Mouse (Mus musculus): ENCODE data around the gene Fry. TPM values are rescaled to one million over a fixed set of nuclear protein-coding genes. Genes with fewer than 3 reads are reported as not detected.

Fry gene
- total and polyA plus RNA-seq, 3 experiments = 1.9 to 2.3 TPM; not detected in 1

GRCm38 (mm10) chr5:150236597-150236996, 118.2 kb downstream of the Fry start:
- Histone ChIP-seq H3K27me3 (ENCODE audit: control insufficient read depth in 1 of 2, insufficient read depth in 2 of 2, low read length in 2 of 2) (no peaks in the 10 kb centered on the region), H3K36me3 (ENCODE audit: control insufficient read depth in 1 of 2, insufficient read depth in 2 of 2, low read length in 2 of 2) (no peaks in the 10 kb centered on the region), H3K4me3 (ENCODE audit: control insufficient read depth in 1 of 2, insufficient read depth in 1 of 2, low read depth in 2 of 2, low read length in 2 of 2) (no peak overlapping the region), H3K27ac (ENCODE audit: control insufficient read depth, low read depth, low read length) (no peak overlapping the region), H3K9ac (ENCODE audit: control insufficient read depth, low read depth, low read length, poor library complexity, severe bottlenecking) (no peak overlapping the region), H3K4me1 (ENCODE audit: control insufficient read depth in 1 of 2, insufficient read depth in 2 of 2, low read length in 2 of 2) (no peaks in the 10 kb centered on the region), H3K79me2 (ENCODE audit: control insufficient read depth, insufficient read depth, low read length, poor library complexity) (no peaks in the 10 kb centered on the region), H3K9me3 (replicated peaks; ENCODE audit: insufficient read depth, low read length) (no peaks in the 10 kb centered on the region)
- DNase-seq (ENCODE audit: low read depth, low spot score) = peak; percentile 29
- no peak for TF ChIP-seq NELFE (IDR thresholded peaks at IDR 0.05; ENCODE audit: low read depth, low read length)
- no peak for TF ChIP-seq POLR2AphosphoS5 (IDR thresholded peaks at IDR 0.05; ENCODE audit: borderline replicate concordance, low read depth, low read length)
- TF ChIP-seq POLR2A (IDR thresholded peaks at IDR 0.05; ENCODE audit: control insufficient read depth in 1 of 2, insufficient read depth in 1 of 2, low read depth in 1 of 2, low read length in 2 of 2, poor library complexity in 1 of 2) = no peak
- no peak for TF ChIP-seq RCOR1 (IDR thresholded peaks at IDR 0.05; ENCODE audit: low read depth, low read length)
- no peak for TF ChIP-seq ZMIZ1 (IDR thresholded peaks at IDR 0.05; ENCODE audit: low read depth, low read length)
- no peak for TF ChIP-seq USF1 (IDR thresholded peaks at IDR 0.05; ENCODE audit: low read depth, low read length)
- TF ChIP-seq JUND (IDR thresholded peaks at IDR 0.05; ENCODE audit: low read depth, low read length) = no peak
- no peak for TF ChIP-seq EP300 (IDR thresholded peaks at IDR 0.05; ENCODE audit: low read depth in 1 of 2, low read length in 2 of 2)
- TF ChIP-seq MAZ (IDR thresholded peaks at IDR 0.05; ENCODE audit: low read depth, low read length) = no peak
- TF ChIP-seq POLR2AphosphoS2 (IDR thresholded peaks at IDR 0.05; ENCODE audit: low read length) = no peak
- peak in 2 of 3 experiments; percentile 29 to 38; a peak in 4 of 6 replicates for TF ChIP-seq CTCF (IDR thresholded peaks at IDR 0.05 in 2 of 3, conservative IDR thresholded peaks at IDR 0.05 in 1 of 3; ENCODE audit: control insufficient read depth in 1 of 3, insufficient read depth in 1 of 3, low read depth in 2 of 3, low read length in 3 of 3, poor library complexity in 1 of 3, severe bottlenecking in 1 of 3)
- no peak for TF ChIP-seq MEF2A (IDR thresholded peaks at IDR 0.05; ENCODE audit: extremely low read depth, insufficient replicate concordance, low read depth, low read length, poor library complexity, severe bottlenecking)
- TF ChIP-seq SMC3 (IDR thresholded peaks at IDR 0.05; ENCODE audit: low read depth, low read length) = peak; percentile 22; the same call in 1 of the 2 replicates

GRCm38 (mm10) chr5:150241638-150242037, 123.2 kb downstream of the Fry start:
- H3K36me3 ChIP-seq (ENCODE audit: control insufficient read depth in 1 of 2, insufficient read depth in 2 of 2, low read length in 2 of 2) = no peaks in the 10 kb centered on the region
- H3K4me3 ChIP-seq (ENCODE audit: control insufficient read depth in 1 of 2, insufficient read depth in 1 of 2, low read depth in 2 of 2, low read length in 2 of 2) = no peak overlapping the region
- no peaks in the 10 kb centered on the region for H3K79me2 ChIP-seq (ENCODE audit: control insufficient read depth, insufficient read depth, low read length, poor library complexity)
- no peak for DNase-seq (ENCODE audit: low read depth, low spot score)
- H3K9ac ChIP-seq (ENCODE audit: control insufficient read depth, low read depth, low read length, poor library complexity, severe bottlenecking) = no peak overlapping the region
- no peaks in the 10 kb centered on the region for H3K27me3 ChIP-seq (ENCODE audit: control insufficient read depth in 1 of 2, insufficient read depth in 2 of 2, low read length in 2 of 2)
- no peaks in the 10 kb centered on the region for H3K9me3 ChIP-seq (replicated peaks; ENCODE audit: insufficient read depth, low read length)
- no peaks in the 10 kb centered on the region for H3K4me1 ChIP-seq (ENCODE audit: control insufficient read depth in 1 of 2, insufficient read depth in 2 of 2, low read length in 2 of 2)
- TF ChIP-seq GATA1 (IDR thresholded peaks at IDR 0.05; ENCODE audit: low read depth, low read length) (no peak), TBP (IDR thresholded peaks at IDR 0.05; ENCODE audit: low read depth, low read length) (no peak), BHLHE40 (IDR thresholded peaks at IDR 0.05; ENCODE audit: borderline replicate concordance, low read depth, low read length) (no peak), POLR2AphosphoS5 (IDR thresholded peaks at IDR 0.05; ENCODE audit: borderline replicate concordance, low read depth, low read length) (no peak), POLR2AphosphoS2 (IDR thresholded peaks at IDR 0.05; ENCODE audit: low read length) (no peak), SMC3 (IDR thresholded peaks at IDR 0.05; ENCODE audit: low read depth, low read length) (no peak)
- H3K27ac ChIP-seq (ENCODE audit: control insufficient read depth, low read depth, low read length) = no peak overlapping the region
